Mouse (Mus musculus) embryo, embryonic 11.5 days (tissue): ENCODE measurements at regions not wholly inside any gene's neighbourhood (a gene's known extent, or its start where the extent isn't known, plus 50 kb on each side); places are given as distances from the start of the nearest gene placed in this dataset.

Experiments
- DNase-seq: peaks from one replicate; pipeline ENCODE4 v3.0.0-alpha.2; 2012; ENCODE audit warnings: low read depth, low spot score

GRCm38 (mm10) chr9:67165486-67165885 is 116.3 kb upstream of the Tpm1 start:
- DNase-seq, result no peak

DNA sequence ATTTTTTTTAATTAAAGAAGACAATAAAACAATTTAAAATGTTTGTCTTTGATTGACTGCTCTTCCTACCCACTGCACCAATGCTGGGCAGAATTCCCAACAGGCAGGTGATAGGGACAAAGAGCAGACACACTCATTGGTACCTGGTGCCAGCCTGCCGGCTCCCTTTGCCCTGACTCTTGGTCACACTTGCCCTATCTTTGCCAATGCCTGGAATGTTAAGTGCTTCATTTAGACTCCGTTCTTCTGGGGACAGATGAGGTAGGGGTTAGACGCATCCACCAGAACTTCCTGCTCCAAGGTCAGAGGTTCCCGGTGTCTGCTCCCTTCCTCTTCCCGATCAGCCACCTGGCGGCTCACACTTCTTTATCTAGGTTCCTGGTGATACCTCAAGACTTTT is 114.5 kb upstream of the Tpm1 start:
- no peak for DNase-seq

GRCm38 (mm10) chr9:67160785-67161455 is 111.7 kb upstream of the Tpm1 start:
- no peak for DNase-seq

GRCm38 (mm10) chr9:67160350-67160749 is 111.1 kb upstream of the Tpm1 start:
- DNase-seq, result no peak

DNA sequence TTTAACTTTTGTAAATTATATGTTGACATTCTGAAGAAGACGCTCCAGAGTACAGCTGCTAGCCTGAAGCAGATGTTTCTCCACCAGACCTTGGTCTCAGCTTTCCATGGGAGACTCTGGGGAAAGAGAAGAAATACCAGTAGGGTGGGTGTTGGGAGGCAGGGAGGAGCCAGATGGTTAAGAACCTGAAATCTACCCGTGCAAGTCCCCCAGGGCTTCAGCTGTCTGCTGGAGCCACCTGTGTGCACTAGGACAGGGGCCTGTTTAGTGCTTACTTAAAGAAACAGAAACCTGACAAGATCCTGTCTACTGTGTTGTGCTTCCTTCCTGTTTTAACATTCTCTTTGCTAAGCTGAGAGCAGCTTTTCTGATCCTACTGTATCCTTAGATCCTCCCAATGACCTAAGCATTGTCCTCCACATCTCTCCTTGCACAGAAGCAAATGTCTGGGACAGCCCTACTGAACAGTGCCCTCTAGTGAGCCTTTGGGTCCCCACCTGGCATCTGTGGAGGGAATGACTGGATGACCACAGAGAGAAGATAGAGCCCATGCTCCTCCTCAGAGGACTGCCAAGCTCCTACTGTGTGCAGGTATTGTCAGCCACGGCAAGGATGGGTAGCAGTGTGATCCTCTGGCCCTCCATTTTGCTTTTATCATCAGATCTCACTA is 107.5 kb upstream of the Tpm1 start:
- no peak for DNase-seq

DNA sequence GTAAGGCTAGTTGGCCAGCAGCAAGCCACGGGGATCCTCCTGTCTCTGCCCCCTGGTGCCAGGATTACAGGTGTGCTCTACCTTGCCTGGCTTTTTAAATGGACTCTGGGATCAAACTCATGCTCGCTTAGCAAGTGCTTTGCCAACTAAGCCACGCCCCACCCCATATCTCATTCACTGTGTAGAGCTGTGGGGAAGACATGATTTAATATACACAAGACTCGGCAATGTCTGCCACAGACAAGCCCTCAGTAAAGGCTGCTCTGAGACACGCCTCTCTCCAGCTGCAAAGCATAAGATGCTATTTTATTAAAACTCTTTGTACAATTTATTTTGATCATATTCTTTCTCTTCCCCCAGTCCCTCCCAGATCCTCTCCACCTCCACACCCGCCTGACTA is 104.9 kb upstream of the Tpm1 start:
- no peak for DNase-seq

- DNase-seq, result no peak
Observed at GRCm38 (mm10) chr9:67153333-67153732, 104.1 kb upstream of the Tpm1 start.

DNA sequence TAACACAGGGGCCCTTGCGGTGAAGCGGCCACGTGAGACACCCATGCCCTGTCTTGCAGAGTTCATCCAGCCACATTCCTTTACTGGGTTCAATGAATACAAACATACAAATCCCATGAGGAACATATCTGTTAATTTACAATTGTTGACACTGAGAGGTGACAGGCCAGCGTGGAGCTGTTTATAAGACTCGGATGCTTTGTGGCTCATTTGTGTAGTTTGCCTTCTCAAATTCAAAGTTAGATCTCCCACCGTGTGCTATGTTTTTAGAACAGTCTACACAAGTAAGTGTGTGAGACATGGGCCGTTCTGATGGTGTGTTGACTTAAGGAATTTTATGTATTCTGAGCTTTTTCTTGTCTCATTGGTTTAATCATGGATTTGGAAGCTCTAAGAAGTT is 98.5 kb upstream of the Tpm1 start:
- DNase-seq, result no peak

DNA sequence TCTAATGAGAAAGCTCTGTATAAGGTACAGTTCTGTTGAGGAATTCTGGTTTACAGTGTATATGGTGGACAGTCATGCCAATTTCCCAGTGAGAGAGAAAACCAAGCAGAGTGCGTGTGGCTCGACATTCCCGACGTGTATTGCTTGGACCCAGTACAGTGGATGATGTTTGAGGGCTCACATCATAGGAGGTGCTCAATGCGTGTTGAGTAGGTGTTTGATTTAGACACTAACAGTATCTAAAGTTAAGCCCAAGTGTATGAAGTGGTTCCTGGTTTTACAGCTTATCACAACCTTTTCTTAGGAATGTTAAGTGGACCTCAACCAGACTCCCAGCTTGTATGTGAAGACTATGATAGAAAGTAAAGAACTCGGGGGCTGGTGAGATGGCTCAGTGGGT is 96.2 kb upstream of the Tpm1 start:
- no peak for DNase-seq

DNA sequence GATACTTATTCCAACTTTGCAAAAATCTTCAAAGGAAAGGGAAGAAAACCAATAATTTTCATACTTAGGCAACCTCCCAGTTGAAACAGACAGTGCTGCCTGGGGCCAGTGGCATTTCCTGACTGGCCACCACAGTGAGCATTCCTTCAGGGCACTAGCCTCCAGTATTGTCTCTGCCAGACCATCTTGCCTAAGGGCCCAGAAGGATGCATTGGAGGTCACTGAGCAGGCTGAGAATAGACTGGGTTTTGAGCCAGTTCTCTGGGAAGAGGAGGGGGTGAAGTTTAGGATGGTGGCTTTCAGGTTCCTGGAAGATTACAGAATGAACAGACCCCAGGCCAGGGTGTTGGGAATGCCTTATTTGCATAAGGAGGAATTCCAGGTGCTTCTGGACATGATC is 95.3 kb upstream of the Tpm1 start:
- no peak for DNase-seq

- DNase-seq, result no peak
Observed at GRCm38 (mm10) chr9:67140319-67140887, 91.2 kb upstream of the Tpm1 start.

DNA sequence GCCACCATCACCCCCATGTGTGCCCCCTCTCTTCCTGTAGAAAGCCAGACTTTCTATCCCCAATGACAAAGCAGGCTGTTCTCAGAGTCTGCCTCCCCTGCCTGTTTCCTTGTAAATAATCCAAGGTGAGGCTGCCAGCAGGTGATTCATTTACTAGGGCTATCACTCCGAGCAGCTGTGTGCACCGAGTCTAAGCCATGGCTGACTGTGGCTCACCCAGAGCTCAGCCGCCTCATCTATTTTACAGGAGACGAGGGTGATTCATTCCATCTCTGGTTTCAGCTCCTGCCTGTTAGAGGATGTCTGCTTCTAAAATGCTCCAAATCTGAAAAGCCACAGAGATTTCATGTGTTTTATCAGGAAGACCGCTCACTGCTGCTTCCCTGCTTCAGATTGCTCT is 88.5 kb upstream of the Tpm1 start:
- no peak for DNase-seq

DNA sequence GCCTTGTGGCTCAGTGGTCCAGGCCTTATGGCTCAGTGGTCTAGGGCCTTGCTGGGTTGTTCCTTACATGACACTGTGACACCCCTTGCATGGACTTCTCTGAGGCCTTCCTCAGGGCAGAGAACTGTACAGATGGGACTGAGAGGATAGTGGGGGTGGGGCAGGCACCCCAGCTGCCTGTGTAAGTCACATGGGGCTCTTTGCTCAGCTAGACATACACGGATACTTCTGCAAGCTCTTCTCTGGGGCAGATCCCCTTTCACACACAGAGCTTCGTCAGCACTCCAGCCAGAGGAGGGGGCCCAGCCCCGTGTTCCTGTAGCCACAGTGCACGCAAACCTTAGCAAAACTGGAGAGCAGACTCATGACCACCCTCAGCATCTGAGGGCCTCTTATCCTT is 87.9 kb upstream of the Tpm1 start:
- DNase-seq, result no peak

GRCm38 (mm10) chr9:67136166-67136565 is 87.0 kb upstream of the Tpm1 start:
- DNase-seq, result no peak

DNA sequence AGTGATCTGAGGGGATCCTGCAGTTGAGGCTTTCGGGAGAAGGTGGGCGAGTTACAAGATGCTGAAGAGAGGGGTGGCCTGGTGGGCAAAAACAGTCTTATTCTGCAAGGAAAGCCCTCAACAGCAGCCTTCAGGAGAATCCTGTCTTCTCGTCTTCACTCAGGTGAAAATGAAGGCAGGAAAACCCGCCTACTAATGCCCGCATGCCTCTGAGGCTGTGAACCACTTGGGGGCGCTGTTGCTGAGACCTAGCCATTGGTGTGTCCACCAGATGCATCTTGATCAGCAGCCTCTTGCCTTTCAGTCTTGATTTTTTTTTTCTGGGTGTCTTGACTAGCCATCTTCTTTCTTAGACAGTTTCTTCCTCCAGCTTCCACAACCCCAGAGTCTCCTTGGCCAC is 85.2 kb upstream of the Tpm1 start:
- no peak for DNase-seq

DNA sequence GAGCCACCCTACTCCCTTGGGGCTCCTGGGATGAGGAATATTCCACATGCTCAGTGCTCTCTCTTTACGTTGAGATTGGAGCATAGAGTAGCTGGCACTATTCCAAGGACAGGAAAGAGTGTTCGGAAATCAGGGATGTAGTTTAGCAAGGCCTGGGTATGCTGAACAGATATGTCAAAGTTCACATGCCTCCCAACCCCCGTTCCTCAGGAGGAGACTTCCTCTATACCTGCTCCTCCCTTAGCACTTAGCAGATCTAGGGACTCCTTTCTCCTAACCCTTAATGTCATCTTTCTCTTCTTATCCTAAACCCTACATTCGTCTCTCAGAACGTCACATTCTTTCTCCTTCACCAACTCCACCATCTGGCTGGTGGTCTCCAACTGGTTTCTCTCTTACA is 83.2 kb upstream of the Tpm1 start:
- DNase-seq, result no peak

DNA sequence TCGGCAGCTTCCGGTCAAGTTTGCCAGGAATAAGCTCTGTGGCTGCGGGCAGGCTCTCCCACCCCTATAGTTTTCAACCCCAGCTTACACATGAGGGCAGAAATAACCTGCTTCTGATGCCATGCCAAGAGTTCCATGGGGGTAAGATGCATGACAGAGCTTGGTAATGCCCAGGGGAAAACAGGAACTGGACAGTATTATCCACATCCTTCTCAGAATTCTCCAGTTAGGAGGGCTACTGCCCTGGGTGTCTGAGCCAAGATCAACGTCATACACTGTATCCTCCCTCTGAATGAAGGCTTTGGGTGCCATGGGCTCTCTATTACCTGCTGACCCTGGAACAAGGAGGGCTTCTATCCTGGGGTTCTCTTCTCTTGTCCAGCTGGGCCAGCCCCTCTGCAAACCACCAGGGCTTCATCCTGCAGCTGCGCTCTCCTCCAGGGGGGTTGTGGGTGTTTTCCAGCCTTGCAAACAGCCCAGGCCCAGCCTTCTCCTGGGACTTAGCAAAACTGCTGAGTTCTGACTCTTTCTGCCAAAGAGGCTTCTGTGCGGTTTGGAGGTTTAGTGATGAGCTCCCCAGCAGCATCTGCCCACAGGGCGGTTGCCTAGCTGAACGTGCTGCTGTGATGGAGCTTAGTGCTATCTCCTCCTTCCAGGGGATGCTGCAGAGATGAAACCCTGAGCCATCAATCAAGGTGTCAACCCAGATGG is 81.7 kb upstream of the Tpm1 start:
- no peak for DNase-seq

DNA sequence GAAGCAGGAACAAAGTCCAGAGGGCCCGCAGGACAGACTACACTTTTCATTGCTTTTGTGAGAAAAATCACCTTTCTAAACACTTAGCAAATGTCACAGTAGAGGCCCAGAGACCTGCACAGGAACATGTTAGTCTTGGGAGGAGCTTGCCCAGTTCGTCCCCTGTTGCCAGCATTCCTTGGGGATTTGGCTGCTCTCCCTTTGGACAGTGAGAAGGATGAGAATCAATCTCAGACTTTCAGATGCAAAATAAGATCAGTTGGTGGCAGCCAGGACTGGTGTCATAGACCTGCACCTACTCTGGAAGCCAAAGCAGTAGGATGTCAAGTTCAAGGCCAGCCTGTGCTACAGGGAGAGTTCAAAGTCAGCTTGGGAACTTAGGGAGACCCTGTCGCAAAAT is 80.7 kb upstream of the Tpm1 start:
- DNase-seq, result no peak

- DNase-seq, result no peak
Observed at GRCm38 (mm10) chr9:67129095-67129494, 79.9 kb upstream of the Tpm1 start.

DNA sequence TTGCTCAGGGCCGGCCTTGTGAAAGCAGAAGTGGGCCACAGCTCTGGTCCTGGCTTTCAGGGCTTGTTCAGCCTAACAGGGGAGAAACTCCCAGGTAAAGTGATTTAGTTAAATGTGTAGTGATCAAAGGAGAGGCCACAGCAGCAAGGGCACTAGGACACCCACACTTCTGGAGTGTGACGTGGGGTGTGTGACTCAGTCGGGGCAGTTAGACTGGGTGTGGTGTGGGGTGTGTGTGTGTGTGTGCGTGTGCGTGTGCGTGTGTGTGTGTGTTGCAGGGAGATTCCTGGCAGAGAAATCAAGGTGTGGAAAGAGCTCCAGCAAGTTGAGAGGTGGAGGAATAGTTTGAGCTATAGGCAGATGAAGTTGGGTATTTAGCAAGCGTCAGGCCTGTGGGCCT is 72.5 kb upstream of the Tpm1 start:
- DNase-seq, result no peak

DNA sequence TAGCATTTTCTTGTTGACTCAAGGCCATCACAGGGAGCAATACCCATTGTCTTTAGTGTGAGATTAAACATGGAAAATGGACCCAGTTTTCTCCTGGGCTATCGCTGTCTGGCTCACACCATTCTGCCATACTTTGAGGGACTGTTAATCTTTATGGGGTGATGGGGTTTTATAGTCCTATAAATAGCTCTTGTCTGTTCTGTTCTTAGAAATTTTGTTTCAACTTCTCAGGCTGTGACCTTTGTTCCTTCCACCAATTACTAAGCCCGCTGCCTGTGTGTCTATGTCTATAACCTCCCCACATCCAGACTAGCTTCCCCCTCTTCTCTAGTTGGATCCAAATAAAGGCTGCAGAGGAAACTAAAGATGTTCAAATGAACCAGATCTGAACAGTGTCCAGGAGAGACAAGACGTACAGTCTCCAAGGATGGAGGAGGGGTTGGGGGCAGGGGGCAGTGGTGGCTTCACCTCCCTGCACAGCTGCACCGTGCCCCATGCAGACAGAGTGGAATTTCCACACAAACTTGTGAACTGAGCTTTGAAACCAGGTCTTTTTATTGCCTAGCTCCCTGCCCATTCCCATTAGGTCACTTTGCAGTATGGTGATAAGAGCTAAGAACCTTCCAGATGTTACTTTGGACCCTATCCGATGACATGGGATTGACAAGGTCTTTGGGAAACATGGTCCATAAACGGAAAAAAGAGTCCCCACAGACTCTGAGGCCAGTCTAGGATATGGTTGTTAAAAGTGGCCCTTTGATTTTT is 69.9 kb upstream of the Tpm1 start:
- no peak for DNase-seq

- no peak for DNase-seq
Observed at GRCm38 (mm10) chr9:67118429-67118828, 69.2 kb upstream of the Tpm1 start.
